Mouse (Mus musculus) fibroblast of lung, adult 2 months (primary cell): ENCODE results near the gene Pomt1.

Experiments used
- DNase-seq: peaks from one replicate; pipeline ENCODE4 v3.0.0-alpha.2; 2011; ENCODE audit warnings: low read depth

The Pomt1 gene

DNA sequence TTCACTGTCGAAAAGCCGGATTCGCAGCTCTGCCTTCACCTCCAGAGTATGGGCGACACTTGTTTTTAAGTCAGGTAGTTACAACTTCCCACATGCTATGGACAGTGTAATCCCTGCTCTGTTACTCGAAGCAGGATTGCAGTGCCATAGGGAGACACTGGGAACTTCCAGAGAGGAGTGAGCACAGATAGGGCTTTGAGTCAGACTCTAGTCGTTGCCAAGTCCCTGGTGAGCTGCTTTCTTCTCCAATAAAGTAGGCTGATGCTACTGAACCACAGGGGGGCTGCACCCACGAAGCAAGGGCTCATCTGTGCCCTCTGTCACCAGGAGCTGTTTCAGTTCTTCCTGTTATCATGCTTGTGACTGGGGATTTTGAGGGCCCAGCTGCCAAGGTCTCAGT lies 14.8 kb upstream of the Pomt1 start:
- DNase-seq, result no peak

DNA sequence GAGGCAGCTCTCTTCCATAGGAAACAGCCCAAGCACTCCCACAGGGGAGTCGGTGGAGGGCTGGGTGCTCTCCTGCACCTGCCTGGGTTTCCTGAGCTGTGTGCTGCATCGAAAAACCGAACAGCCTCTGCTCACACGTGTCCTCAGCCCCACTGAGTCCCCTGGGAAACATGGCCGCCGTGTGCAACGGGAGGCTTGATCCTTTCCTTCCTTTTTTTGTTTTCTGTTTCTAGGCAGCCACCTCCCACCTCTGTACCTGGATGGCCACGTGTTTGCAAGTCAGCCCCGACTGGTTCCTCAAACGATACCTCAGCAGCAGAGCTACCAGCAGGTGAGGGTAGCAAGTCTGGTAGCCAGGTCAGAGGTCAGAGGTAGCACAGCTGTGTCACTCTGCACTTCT lies 14.3 kb upstream of the Pomt1 start:
- no peak for DNase-seq

DNA sequence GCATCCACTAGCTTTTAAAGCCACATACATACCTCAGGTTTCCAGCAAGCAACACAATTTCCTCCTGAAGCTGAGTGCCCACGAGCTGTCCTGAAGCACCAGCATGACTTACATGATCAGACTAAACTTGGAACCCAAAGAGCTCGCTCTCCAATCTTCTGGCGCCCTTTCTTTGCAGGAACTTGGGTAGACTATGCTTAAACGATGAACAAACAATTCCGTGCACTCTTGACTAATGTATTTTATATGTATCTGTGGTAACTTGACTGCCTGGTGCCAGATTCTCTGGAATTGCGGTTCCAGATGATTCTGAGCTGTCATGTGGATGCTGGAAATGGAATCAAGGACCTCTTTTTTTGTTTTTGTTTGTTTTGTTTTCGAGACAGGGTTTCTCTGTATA lies 957 bp upstream of the Pomt1 start:
- DNase-seq, result no peak

GRCm38 (mm10) chr2:32236760-32237487 lies 534 bp downstream of the Pomt1 start:
- DNase-seq, result peak; percentile 60

DNA sequence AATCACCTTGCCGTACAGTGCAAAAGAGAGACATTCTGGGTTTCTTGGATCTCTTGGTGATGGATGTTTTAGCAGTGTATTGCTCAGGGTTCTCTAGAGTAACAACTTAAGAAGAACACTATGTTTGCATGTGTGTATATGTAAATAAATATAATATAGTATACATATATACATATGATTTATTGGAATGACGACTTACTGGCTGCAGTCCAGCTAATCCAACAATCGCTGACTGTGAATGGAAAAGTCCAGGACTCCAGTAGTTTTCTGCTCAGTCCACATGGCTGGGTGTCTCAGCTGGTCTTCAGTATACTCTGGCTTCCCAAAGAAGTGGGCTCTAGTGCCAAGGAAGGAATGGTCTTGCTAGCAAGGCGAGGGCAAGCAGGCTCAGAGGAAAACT lies 1.2 kb downstream of the Pomt1 start:
- no peak for DNase-seq

DNA sequence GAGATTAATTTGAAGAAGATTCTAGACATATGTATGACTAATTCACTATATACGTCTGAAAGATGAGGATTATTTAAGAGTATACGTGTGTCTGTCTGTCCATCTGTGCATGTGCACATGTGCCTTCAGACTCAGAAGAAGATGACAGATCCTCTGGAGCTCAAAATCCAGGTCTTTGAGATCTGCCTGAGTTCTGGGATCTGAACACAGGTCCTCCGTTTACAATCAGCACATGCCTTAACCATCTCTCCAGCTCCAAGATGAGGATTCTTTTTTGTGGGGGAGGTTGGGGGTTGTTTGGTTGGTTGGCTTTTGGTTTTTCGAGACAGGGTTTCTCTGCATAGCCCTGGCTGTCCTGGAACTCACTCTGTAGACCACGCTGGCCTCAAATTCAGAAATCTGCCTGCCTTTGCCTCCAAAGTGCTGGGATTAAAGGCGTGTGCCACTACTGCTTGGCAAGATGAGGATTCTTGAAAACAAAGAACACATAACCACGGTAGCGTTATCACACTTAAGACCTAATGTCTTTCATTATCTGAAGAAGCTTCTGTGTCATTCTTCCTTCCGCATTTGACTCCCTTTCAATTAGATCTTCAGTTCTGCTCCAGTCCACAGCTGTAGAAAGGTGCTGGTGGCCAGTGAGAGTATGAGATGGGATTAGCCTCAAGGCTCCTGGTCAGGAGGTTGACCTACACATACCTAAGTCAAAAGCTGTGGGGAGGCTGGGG lies 2.5 kb downstream of the Pomt1 start:
- no peak for DNase-seq

DNA sequence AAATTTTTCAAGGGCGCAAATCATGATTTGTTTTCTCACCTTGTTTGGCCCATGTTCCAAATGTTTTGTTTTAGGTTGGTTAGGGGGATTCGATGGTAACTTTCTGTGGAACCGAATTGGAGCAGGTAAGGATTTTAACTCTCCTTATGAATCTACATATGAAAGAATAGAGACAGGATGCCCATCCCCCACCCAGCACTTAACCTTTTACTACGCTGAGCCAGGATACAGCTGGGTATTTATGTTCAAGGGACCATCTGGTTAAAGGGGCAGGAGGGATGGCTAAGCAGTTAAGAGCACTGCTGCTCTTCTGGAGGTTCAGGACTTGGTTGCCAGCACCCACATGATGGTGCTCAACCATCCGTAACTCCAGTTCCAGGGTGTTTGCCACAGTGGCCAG lies 4.2 kb downstream of the Pomt1 start:
- no peak for DNase-seq

DNA sequence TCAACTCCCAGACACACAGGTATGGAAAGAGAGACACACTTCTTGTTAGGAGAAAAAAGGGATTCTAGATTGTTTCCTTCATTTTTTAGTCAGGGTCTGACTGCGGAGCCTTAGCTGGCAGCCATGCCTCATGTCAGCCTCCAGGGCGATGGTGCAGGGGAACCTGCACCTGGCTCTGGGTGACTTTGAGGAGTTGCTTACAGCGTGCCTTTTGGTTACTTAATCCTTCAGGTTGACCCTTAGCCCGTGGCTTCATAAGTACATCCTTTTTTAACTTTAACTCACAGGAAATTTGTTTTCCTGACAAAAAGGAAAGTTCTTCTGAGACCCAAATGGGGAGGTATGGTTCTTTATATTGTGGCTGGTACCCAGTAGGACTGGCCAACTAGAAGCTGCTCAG lies 6.6 kb downstream of the Pomt1 start:
- DNase-seq, result no peak

DNA sequence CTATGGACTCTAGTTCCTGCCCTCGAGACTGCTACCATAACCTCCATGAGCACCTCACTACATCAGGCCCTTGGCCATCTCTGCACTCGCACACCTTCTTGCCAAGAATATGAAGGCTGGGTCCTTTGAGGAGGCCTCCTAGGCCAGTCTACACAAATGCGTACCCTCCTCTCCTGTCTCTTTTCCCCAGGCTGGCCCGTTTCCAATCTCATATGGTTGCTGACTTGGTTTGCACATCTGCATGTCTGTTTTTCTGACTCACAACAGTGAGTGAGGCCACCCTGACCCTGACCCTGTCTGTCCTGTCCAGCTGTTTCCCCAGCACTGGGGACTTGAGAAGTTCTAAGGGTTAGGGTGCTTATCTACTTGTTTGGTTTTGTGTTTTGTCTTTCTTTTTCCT lies 10.4 kb downstream of the Pomt1 start:
- DNase-seq, result no peak

DNA sequence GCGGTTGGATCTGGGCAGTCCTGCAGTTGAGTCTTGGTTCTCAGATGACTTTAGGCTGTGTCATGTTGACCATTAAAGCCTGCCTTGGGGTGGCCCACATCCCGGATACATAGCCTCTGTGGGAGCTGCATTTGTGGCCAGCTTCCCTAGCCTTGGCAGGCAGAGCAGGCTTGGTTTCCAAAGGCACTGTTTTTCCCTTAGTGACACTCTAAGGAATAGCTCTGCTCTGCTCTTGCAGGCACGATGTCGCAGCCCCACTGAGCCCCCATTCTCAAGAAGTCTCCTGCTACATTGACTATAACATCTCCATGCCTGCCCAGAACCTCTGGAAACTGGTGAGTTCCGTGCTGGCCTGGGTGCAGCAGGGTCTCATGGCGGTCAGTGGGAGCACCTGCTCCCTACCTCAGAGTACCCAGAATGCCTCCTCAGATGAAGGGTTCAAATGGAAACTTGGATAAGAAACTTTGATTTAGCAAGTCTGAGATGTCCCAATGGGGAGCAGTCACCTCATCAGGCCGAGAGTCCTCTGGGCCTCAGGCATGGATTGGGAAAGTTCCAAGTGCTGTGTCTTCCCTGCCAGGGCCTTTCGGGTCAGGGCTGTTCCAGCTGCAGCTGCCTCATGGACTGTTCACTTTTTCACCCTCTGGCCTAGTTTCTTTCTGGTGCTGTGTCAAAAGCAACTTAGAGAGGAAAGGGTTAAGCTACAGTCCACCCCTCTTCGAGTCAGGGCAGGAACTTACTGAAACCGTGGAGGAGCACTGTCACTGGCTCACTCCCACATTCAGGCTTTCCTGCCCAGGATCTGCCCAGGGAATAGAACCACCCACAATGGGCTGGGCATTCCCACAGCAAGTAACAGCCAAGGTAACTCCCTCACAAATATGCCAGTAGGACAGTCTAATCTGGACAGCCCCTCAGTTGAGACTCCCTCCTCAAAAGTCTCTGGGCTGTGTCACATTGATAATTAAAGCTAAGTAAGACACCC lies 12.3 kb downstream of the Pomt1 start:
- no peak for DNase-seq

DNA sequence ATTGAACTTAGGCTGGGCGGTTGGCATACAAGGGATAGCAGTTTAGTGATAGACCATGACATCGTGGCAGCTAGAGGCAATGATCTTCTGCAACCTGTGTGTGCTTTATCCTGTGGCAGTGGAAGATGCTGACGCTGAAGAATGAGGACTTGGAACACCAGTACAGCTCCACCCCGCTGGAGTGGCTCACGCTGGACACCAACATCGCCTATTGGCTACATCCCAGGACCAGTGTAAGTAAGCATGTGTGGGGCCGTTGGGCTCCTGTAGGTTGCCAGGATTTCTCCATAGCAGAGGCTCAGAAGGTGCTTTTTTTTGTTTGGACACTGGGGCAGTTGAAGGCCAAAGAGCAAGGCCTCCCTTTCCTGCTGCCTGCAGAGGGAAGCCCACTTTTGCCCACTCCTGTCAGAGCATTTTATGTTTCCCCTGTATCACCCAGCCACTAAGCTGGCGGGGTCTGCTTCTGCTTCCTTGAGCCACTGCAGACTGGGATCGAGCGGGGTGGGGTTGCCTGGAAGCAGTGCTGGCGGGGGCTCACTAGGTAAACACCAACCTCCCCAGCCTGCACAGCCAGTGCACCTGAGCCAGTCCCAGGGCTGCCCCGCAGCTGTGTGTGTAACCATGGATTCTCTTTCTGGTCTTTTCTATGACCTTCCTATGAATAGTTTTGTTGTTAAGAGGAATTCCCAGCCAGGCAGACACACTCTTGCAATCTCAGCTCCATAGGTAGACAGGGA lies 15.6 kb downstream of the Pomt1 start:
- DNase-seq, result no peak

- no peak for DNase-seq
These were observed 16.3 kb downstream of the Pomt1 start for GRCm38 (mm10) chr2:32252658-32253057.

GRCm38 (mm10) chr2:32253352-32253751 lies 17.0 kb downstream of the Pomt1 start:
- DNase-seq, result no peak

- DNase-seq, result no peak
These were observed 18.2 kb downstream of the Pomt1 start for GRCm38 (mm10) chr2:32254563-32254962.

GRCm38 (mm10) chr2:32256273-32256672 lies 19.9 kb downstream of the Pomt1 start:
- no peak for DNase-seq

GRCm38 (mm10) chr2:32258887-32259533 lies 22.6 kb downstream of the Pomt1 start:
- no peak for DNase-seq

DNA sequence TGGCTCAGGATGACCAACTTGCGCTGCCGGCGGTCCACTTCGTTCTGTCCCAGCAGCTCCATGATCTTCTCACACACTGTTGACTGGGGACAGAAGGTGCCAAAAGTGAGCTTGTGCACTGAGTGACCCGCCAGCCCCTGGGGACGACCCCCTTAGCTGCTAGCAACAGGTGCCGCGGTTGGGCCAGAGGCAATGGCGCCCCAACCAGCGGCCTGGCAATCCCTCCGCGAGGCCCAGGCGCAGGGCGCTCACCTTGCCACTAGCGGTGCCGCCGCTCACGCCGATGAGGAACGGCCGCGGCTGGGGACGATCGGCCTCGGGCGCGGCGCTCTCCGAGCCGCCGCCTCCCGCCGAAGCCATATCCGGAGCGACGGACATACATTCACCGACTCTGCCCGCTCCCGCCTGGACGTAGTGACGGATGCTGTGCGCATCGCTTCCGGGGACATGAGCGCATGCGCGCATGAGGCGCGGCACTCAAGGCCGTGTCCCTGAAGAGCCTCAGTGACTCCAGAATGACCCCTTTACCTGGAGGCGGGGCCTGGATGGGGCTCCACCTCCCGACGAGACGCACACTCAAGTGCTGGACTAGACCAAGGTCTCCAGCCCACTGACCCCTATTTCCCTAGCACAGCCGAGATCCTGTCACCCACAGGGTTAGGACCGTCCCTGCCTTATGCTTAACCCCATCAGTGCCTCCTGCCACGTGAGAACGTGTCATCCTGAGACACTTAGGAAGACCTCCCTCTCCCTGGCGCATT lies 23.4 kb downstream of the Pomt1 start, which contains the start of gene Uck1:
Uck1 (minus strand) TSS at position 503 of the 761 bp plus-strand sequence.
- no peak for DNase-seq

DNA sequence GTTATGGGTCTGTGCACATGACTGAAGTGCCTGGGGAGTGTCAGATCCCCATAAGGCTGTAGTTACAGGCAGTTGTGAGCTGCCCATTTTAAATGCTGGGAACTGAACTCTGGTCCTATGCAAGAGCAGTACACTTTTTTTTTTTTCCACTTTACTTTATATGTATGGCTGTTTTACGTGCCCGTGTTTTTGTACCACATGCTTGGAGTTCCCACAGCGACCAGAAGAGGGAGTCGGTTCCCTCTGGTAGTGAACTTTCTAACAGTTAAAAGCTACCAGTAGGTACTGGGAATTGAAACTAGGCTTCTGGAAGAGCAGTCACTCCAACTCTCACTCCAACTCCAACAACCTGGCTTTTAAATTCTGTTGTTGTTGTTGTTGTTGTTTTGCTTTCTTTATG lies 24.2 kb downstream of the Pomt1 start:
- DNase-seq, result peak; percentile 11

DNA sequence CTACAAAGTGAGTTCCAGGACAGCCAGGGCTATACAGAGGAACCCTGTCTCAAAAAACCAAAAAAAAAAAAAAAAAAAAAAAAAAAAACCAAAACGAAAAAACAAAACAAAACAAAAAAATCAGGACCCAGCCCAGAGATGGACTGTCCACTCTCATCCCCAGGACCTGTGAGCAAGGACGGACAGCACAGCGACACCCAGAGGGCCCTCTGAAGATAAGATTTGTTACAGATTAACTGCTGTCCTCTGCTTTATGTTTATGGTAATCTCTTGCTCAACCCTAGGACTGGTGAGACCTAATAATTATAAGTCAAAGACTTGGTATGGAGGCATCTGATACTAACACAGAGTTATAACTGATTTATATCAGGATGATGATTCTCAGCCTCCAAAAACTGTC lies 39.4 kb downstream of the Pomt1 start:
- no peak for DNase-seq

DNA sequence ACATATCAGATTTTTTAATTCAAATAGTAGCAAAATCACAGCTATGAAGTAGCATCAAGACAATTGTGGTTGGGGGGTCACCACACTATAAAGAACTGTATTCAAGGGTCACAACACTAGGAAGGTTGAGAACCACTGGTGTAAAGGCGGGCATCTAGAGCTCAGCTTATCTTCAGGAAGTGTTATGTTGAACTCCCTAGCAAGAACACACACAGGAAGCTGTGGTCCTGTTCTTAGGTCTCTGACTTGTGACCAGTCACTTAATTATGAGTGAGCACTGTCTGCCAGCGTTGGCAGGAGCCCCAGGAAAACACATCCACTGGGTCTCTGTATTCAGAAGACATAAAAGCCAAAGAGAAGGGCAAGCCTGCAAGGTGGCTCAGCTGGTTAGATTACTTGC lies 45.9 kb downstream of the Pomt1 start:
- DNase-seq, result no peak
